Mouse (Mus musculus) heart, adult 2 months (tissue): Measurements from ENCODE around the gene Hoxd3. TPM values are rescaled to one million over a fixed set of nuclear protein-coding genes. Genes with fewer than 3 reads are reported as not detected.

Source experiments
- DNase-seq, 2 experiments: peaks; one replicate each; pipeline ENCODE4 v3.0.0; 2021
- H3K27ac ChIP-seq: fragments of 200-600 bp; 2 replicates; pipeline ENCODE4 v1.8.1; 2022
- H3K27me3 ChIP-seq: fragments of 200-500 bp; 2 replicates; pipeline ENCODE4 v1.6.1; 2012; ENCODE audit warnings: mild to moderate bottlenecking, low read length, inconsistent platforms, mixed read lengths; ENCODE audit not compliant: control insufficient read depth, insufficient read depth
- H3K36me3 ChIP-seq: fragments of 200-500 bp; 2 replicates; pipeline ENCODE4 v1.6.1; 2012; ENCODE audit warnings: low read length, inconsistent platforms; ENCODE audit not compliant: control insufficient read depth, insufficient read depth
- H3K4me1 ChIP-seq: fragments of 200-500 bp; 2 replicates; pipeline ENCODE4 v1.6.1; 2011; ENCODE audit warnings: low read length; ENCODE audit not compliant: control insufficient read depth, insufficient read depth
- H3K4me3 ChIP-seq: fragments of 200-600 bp; 2 replicates; pipeline ENCODE4 v1.8.1; 2022
- H3K79me2 ChIP-seq: fragments of 200-500 bp; replicated peaks from 2 replicates; pipeline ENCODE4 v1.6.1; 2012; ENCODE audit warnings: mild to moderate bottlenecking, inconsistent platforms, low read length, moderate library complexity, mixed read lengths; ENCODE audit not compliant: control insufficient read depth, insufficient read depth
- H3K9ac ChIP-seq: fragments of 200-500 bp; 2 replicates; pipeline ENCODE4 v1.6.1; 2012; ENCODE audit warnings: low read depth, mild to moderate bottlenecking, control low read depth, inconsistent platforms, low read length, mixed read lengths
- CTCF ChIP-seq: fragments of 200-600 bp; IDR thresholded peaks from 2 replicates; pipeline ENCODE4 v1.8.1; 2022; ENCODE audit warnings: antibody characterized with exemption, mild to moderate bottlenecking, moderate library complexity
- EP300 ChIP-seq: fragments of 200-500 bp; IDR thresholded peaks from 2 replicates; pipeline ENCODE4 v1.6.1; 2011; ENCODE audit warnings: low read depth, low read length, control low read depth; ENCODE audit not compliant: insufficient read depth
- POLR2A ChIP-seq: fragments of 200-500 bp; IDR thresholded peaks from 2 replicates; pipeline ENCODE4 v1.6.1; 2011; ENCODE audit warnings: mild to moderate bottlenecking, low read depth, low read length, control low read depth; ENCODE audit not compliant: insufficient read depth
- WGBS: fragments of 180-500 bp; shearing (Covaris S2); methylation state at CpG from one replicate; pipeline ENCODE4 v1.1.7; 2018; 5-methylcytosine and 5-hydroxymethylcytosine counted together
- intact Hi-C: fragments of 180-260 bp; cut with DNase I; formaldehyde crosslinking; loops from one replicate; pipeline ENCODE4 v1.15.1; 2025
- polyA plus RNA-seq: library from polyadenylated mRNA; depleted of rRNA; stranded (reverse); fragments of >200 nt; gene quantifications from 2 replicates; pipeline ENCODE4 v1.2.3, GENCODE M21; 2012
- total RNA-seq, 2 experiments: library from RNA; stranded (reverse); gene quantifications; 2 replicates each; pipeline ENCODE4 v1.2.3; 2021

The Hoxd3 gene
- total and polyA plus RNA-seq, 3 experiments = 0.06 TPM; not detected in 2

GRCm38 (mm10) chr2:74720384-74720783 lies 8.7 kb downstream of the Hoxd3 start:
- Histone ChIP-seq H3K9ac (no peak overlapping the region), H3K27ac (no peak overlapping the region), H3K36me3 (no peaks in the 10 kb centered on the region), H3K27me3 (peaks cover 16% of the 10 kb centered on the region), H3K79me2 (no peaks in the 10 kb centered on the region), H3K4me1 (no peaks in the 10 kb centered on the region), H3K4me3 (no peak overlapping the region)
- TF ChIP-seq EP300 (no peak), CTCF (no peak), POLR2A (no peak)
- intact Hi-C loops = no loop called here
- WGBS = 21% methylated on average over 2 of the region's 2 CpGs
- no peak for DNase-seq

GRCm38 (mm10) chr2:74720955-74721491 lies 9.3 kb downstream of the Hoxd3 start:
- H3K36me3 ChIP-seq = no peaks in the 10 kb centered on the region
- H3K79me2 ChIP-seq = no peaks in the 10 kb centered on the region
- peaks cover 16% of the 10 kb centered on the region for H3K27me3 ChIP-seq
- H3K4me1 ChIP-seq = no peaks in the 10 kb centered on the region
- no peak for DNase-seq
- H3K4me3 ChIP-seq = no peak overlapping the region
- H3K9ac ChIP-seq = no peak overlapping the region
- TF ChIP-seq POLR2A (no peak), EP300 (no peak), CTCF (no peak)
- no peak overlapping the region for H3K27ac ChIP-seq
- intact Hi-C loops = no loop called here
- 35% methylated on average over 5 of the region's 5 CpGs for WGBS

- Histone ChIP-seq H3K79me2 (no peaks in the 10 kb centered on the region), H3K36me3 (no peaks in the 10 kb centered on the region), H3K4me1 (no peaks in the 10 kb centered on the region), H3K27ac (no peak overlapping the region), H3K4me3 (no peak overlapping the region), H3K27me3 (peaks cover 20% of the 10 kb centered on the region), H3K9ac (no peak overlapping the region)
- no peak for DNase-seq
- no peak for TF ChIP-seq EP300
- no peak for TF ChIP-seq CTCF
- TF ChIP-seq POLR2A = no peak
- intact Hi-C loops = no loop called here
- 21% methylated on average over 6 of the region's 6 CpGs for WGBS
Measured at GRCm38 (mm10) chr2:74721882-74722281, 10.2 kb downstream of the Hoxd3 start.

- intact Hi-C loops = no loop called here
- Histone ChIP-seq H3K36me3 (no peaks in the 10 kb centered on the region), H3K27me3 (peaks cover 27% of the 10 kb centered on the region), H3K27ac (no peak overlapping the region), H3K9ac (no peak overlapping the region), H3K4me3 (no peak overlapping the region), H3K4me1 (no peaks in the 10 kb centered on the region), H3K79me2 (no peaks in the 10 kb centered on the region)
- TF ChIP-seq CTCF = no peak
- TF ChIP-seq EP300 = no peak
- TF ChIP-seq POLR2A = no peak
- WGBS = 20% methylated on average over 8 of the region's 8 CpGs
- DNase-seq = peak in 1 of 2 experiments; percentile 14
Measured at GRCm38 (mm10) chr2:74722949-74723348, 11.2 kb downstream of the Hoxd3 start.

GRCm38 (mm10) chr2:74724244-74725015 lies 12.7 kb downstream of the Hoxd3 start:
- no peak overlapping the region for H3K9ac ChIP-seq
- intact Hi-C loops = no loop called here
- TF ChIP-seq CTCF = no peak
- no peak for TF ChIP-seq POLR2A
- TF ChIP-seq EP300 = no peak
- no peaks in the 10 kb centered on the region for H3K79me2 ChIP-seq
- no peaks in the 10 kb centered on the region for H3K36me3 ChIP-seq
- H3K27me3 ChIP-seq = peaks cover 28% of the 10 kb centered on the region
- no peak overlapping the region for H3K4me3 ChIP-seq
- H3K27ac ChIP-seq = no peak overlapping the region
- peak in 1 of 2 experiments; percentile 12 for DNase-seq
- 45% methylated on average over 7 of the region's 7 CpGs for WGBS
- H3K4me1 ChIP-seq = no peaks in the 10 kb centered on the region

- peak in 1 of 2 experiments; percentile 16 for DNase-seq
- no peak for TF ChIP-seq CTCF
- no peak for TF ChIP-seq POLR2A
- TF ChIP-seq EP300 = no peak
- intact Hi-C loops = no loop called here
- Histone ChIP-seq H3K27me3 (peaks cover 28% of the 10 kb centered on the region), H3K27ac (no peak overlapping the region), H3K4me3 (no peak overlapping the region), H3K79me2 (no peaks in the 10 kb centered on the region), H3K9ac (no peak overlapping the region), H3K36me3 (no peaks in the 10 kb centered on the region), H3K4me1 (no peaks in the 10 kb centered on the region)
- 24% methylated on average over 17 of the region's 17 CpGs for WGBS
Measured at GRCm38 (mm10) chr2:74725171-74725570, 13.4 kb downstream of the Hoxd3 start.
